Mouse (Mus musculus): ENCODE results near the gene Grip1. TPM values are rescaled to one million over a fixed set of nuclear protein-coding genes. Genes with fewer than 3 reads are reported as not detected.

The Grip1 gene
- polyA plus RNA-seq, 1 experiment from 2014 or later: 1.2 TPM

DNA sequence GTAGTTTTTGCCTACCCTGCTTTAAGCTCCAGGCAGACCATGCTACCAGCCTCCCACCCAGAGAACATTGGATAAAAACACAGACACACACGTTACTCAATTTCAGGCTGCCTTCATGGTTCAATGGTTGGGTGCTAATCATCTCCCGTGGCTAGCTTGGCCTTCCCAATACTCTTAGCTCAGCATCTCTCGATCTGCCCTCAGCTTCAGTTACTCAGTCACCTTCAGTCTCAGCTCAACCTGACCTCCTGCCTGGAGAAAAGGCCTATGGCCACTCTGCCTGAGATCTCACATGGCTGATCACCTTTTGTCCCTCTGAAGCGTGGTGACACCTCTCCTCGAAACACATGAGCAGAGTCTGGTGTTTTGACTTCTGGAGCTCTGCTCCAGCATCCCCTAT is 379.7 kb downstream of the Grip1 start:
- Histone ChIP-seq H3K4me1 (ENCODE audit: control insufficient read depth, insufficient read depth, low read length) (no peaks in the 10 kb centered on the region), H3K9ac (ENCODE audit: low read depth, low read length) (no peak overlapping the region), H3K4me3 (ENCODE audit: low read length) (no peak overlapping the region), H3K27me3 (replicated peaks; ENCODE audit: control insufficient read depth, insufficient read depth, low read length) (no peaks in the 10 kb centered on the region), H3K36me3 (ENCODE audit: control insufficient read depth, insufficient read depth, low read length) (no peaks in the 10 kb centered on the region), H3K9me3 (ENCODE audit: control insufficient read depth, low read length) (no peaks in the 10 kb centered on the region), H3K27ac (ENCODE audit: low read length) (no peak overlapping the region), H3K4me2 (ENCODE audit: low read depth, low read length) (no peak overlapping the region)
- WGBS: 85% methylated on average over 5 of the region's 5 CpGs
- no peak for ATAC-seq

DNA sequence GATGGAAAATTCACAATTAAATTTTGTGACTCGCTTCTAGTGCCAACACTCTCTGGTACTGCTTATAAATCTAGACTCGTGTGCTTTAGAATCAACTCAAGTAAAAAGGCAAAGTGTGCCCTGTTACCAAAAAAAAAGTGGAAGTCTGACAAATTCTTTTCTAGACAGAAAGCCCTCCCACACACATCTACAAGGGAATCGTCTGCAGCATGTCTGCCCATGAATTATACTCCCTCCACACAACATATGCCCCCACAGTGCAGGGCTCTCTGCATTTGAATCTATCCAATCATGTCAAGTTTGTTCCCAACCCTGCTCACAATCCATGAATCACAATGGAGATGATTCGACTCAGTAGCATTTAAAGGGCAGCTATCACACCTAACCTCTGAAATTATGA is 380.5 kb downstream of the Grip1 start:
- 73% methylated on average over 4 of the region's 4 CpGs for WGBS
- no peak overlapping the region for H3K9ac ChIP-seq (ENCODE audit: low read depth, low read length)
- H3K36me3 ChIP-seq (ENCODE audit: control insufficient read depth, insufficient read depth, low read length): no peaks in the 10 kb centered on the region
- no peaks in the 10 kb centered on the region for H3K9me3 ChIP-seq (ENCODE audit: control insufficient read depth, low read length)
- no peak for ATAC-seq
- no peak overlapping the region for H3K27ac ChIP-seq (ENCODE audit: low read length)
- H3K4me1 ChIP-seq (ENCODE audit: control insufficient read depth, insufficient read depth, low read length): no peaks in the 10 kb centered on the region
- no peak overlapping the region for H3K4me2 ChIP-seq (ENCODE audit: low read depth, low read length)
- no peaks in the 10 kb centered on the region for H3K27me3 ChIP-seq (replicated peaks; ENCODE audit: control insufficient read depth, insufficient read depth, low read length)
- no peak overlapping the region for H3K4me3 ChIP-seq (ENCODE audit: low read length)

DNA sequence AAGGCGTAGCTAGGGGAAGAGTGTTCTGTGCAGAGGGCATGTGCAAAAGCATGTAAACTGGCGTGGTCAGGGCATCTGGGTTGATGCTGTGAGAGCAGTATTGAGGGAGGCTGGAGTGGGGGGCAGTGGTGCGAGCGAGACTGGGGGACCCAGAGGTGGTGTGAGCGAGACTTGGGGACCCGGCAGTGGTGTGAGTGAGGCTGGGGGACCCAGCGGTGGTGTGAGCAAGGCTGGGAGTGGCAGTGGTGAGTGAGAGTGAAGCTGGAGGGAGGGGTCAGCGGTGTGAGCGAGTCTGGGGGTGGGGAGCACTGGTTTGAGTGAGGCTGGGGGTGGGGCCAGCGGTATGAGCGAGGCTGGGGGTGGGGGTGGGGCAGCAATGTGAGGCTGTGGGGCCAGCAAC is 386.0 kb downstream of the Grip1 start:
- no peak overlapping the region for H3K9ac ChIP-seq (ENCODE audit: low read depth, low read length)
- H3K4me2 ChIP-seq (ENCODE audit: low read depth, low read length): no peak overlapping the region
- ATAC-seq: no peak
- no peaks in the 10 kb centered on the region for H3K36me3 ChIP-seq (ENCODE audit: control insufficient read depth, insufficient read depth, low read length)
- H3K9me3 ChIP-seq (ENCODE audit: control insufficient read depth, low read length): no peaks in the 10 kb centered on the region
- WGBS: 85% methylated on average over 11 of the region's 11 CpGs
- H3K27ac ChIP-seq (ENCODE audit: low read length): no peak overlapping the region
- H3K27me3 ChIP-seq (replicated peaks; ENCODE audit: control insufficient read depth, insufficient read depth, low read length): no peaks in the 10 kb centered on the region
- no peak overlapping the region for H3K4me3 ChIP-seq (ENCODE audit: low read length)
- no peaks in the 10 kb centered on the region for H3K4me1 ChIP-seq (ENCODE audit: control insufficient read depth, insufficient read depth, low read length)

DNA sequence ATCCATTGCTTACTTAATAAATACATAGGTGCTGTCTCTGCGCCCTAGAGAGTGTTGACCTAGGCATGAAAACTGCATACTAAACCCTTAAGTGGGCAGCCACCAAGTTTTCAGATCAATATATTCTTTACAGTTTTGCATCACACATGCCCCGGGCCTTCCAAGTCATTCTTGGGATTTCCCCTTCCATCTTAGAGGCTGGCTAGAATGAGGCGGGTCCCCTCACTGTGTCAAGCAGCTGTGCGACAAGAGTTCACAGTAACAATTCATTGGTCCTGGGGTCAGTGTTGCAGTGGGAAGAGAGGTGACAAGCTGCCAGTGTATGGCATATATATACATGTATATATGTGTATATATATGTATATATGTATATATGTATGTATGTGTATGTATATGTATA is 388.4 kb downstream of the Grip1 start:
- H3K4me3 ChIP-seq (ENCODE audit: low read length): no peak overlapping the region
- H3K9ac ChIP-seq (ENCODE audit: low read depth, low read length): no peak overlapping the region
- H3K36me3 ChIP-seq (ENCODE audit: control insufficient read depth, insufficient read depth, low read length): no peaks in the 10 kb centered on the region
- H3K9me3 ChIP-seq (ENCODE audit: control insufficient read depth, low read length): no peaks in the 10 kb centered on the region
- H3K27ac ChIP-seq (ENCODE audit: low read length): no peak overlapping the region
- H3K4me1 ChIP-seq (ENCODE audit: control insufficient read depth, insufficient read depth, low read length): no peaks in the 10 kb centered on the region
- no peak overlapping the region for H3K4me2 ChIP-seq (ENCODE audit: low read depth, low read length)
- no peaks in the 10 kb centered on the region for H3K27me3 ChIP-seq (replicated peaks; ENCODE audit: control insufficient read depth, insufficient read depth, low read length)
- ATAC-seq: no peak
- 85% methylated on average over 4 of the region's 4 CpGs for WGBS

DNA sequence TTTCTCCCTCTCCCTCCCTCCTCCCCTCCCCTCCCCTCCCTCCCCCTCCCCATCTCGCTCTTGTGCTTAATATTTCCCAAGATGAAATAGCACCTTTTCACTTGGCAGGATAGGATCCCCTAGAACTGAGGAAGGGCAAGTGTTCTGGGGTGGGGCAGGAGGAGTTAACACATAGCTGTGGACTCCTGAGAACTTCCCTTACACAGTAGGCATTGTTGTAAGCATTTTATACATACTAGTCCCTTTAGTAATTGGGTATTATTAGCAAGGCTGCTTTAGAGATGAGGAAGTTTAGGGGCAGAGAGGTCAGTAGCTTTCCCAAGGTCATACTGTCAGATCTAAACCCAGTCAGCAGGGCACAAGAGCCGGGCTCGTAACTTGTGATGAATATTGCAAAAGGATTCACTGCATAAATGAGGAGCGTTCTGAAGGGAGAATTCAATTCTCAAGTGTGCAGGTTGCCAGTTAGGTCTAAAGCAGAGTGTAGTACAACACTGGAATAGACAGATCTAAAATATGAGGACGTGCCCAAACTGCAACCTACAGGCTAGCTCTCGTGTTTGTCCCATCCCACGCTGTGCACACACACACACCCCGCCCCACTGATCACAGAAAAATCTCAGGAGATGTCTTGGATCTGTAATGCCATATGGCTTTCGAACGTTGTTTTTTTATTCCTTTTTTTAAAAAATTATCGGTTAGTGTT is 392.2 kb downstream of the Grip1 start:
- no peak overlapping the region for H3K27ac ChIP-seq (ENCODE audit: low read length)

DNA sequence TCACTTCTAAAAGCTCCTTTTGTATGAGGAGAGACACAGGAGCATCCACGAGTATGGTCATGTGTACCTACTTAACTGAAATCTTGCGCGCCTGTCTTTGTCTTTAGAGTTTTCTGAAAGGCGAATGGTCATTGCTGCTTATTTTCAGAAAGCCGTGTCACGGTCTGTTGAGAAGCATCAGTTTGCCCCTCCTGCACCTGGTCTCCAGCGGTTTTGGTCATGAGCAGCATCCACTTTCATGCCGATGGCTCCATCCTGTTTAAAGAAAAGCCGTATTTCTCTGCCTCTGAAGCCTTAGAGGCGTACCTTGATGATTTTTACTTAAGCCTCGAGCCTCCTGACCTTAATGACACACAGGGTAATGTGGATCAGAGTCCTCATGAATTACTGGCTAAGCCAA is 398.0 kb downstream of the Grip1 start:
- Histone ChIP-seq H3K4me2 (ENCODE audit: low read depth, low read length) (no peak overlapping the region), H3K27ac (ENCODE audit: low read length) (no peak overlapping the region), H3K9me3 (ENCODE audit: control insufficient read depth, low read length) (no peaks in the 10 kb centered on the region), H3K4me3 (ENCODE audit: low read length) (no peak overlapping the region), H3K36me3 (ENCODE audit: control insufficient read depth, insufficient read depth, low read length) (no peaks in the 10 kb centered on the region), H3K4me1 (ENCODE audit: control insufficient read depth, insufficient read depth, low read length) (no peaks in the 10 kb centered on the region), H3K9ac (ENCODE audit: low read depth, low read length) (no peak overlapping the region), H3K27me3 (replicated peaks; ENCODE audit: control insufficient read depth, insufficient read depth, low read length) (no peaks in the 10 kb centered on the region)
- WGBS: 87% methylated on average over 11 of the region's 11 CpGs
- ATAC-seq: no peak

More for the DNA sequence above, 392.2 kb downstream of the Grip1 start:
- Histone ChIP-seq H3K4me2 (ENCODE audit: low read depth, low read length) (no peak overlapping the region), H3K4me1 (ENCODE audit: control insufficient read depth, insufficient read depth, low read length) (no peaks in the 10 kb centered on the region), H3K9me3 (ENCODE audit: control insufficient read depth, low read length) (no peaks in the 10 kb centered on the region), H3K9ac (ENCODE audit: low read depth, low read length) (no peak overlapping the region), H3K27me3 (replicated peaks; ENCODE audit: control insufficient read depth, insufficient read depth, low read length) (no peaks in the 10 kb centered on the region), H3K36me3 (ENCODE audit: control insufficient read depth, insufficient read depth, low read length) (no peaks in the 10 kb centered on the region), H3K4me3 (ENCODE audit: low read length) (no peak overlapping the region)
- WGBS: 82% methylated on average over 11 of the region's 11 CpGs
- no peak for ATAC-seq

DNA sequence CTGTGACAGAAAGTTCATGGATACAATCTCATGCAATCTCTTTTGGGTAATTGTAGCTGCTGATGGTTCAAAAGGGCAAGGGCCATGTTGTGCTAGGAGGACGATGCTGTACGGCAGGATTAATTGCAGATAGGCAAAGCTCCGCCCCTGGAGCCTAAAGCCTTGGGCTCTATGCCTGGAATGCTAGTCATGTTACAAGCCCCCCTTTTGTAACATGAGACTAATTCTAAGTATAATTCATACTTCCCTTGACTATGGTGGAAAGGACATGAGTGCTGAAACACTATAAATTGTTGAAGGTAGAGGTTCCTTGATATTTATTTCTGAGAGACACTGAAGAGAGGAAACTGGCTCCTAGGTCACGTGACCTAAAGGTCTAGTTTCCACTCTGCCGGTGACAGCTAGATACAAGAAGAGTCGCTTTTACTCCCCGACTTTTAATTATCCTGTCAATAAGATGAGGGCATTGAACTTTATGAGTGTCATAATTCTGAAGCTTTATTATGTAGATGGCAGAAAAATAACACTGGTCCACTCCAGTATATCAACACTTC is 399.0 kb downstream of the Grip1 start:
- H3K9ac ChIP-seq (ENCODE audit: low read depth, low read length): no peak overlapping the region
- H3K4me2 ChIP-seq (ENCODE audit: low read depth, low read length): no peak overlapping the region
- H3K4me1 ChIP-seq (ENCODE audit: control insufficient read depth, insufficient read depth, low read length): no peaks in the 10 kb centered on the region
- no peaks in the 10 kb centered on the region for H3K9me3 ChIP-seq (ENCODE audit: control insufficient read depth, low read length)
- no peak for ATAC-seq
- no peaks in the 10 kb centered on the region for H3K27me3 ChIP-seq (replicated peaks; ENCODE audit: control insufficient read depth, insufficient read depth, low read length)
- H3K36me3 ChIP-seq (ENCODE audit: control insufficient read depth, insufficient read depth, low read length): no peaks in the 10 kb centered on the region
- H3K27ac ChIP-seq (ENCODE audit: low read length): no peak overlapping the region
- H3K4me3 ChIP-seq (ENCODE audit: low read length): no peak overlapping the region
- WGBS: 71% methylated on average over 7 of the region's 7 CpGs

- no peaks in the 10 kb centered on the region for H3K36me3 ChIP-seq (ENCODE audit: control insufficient read depth, insufficient read depth, low read length)
- WGBS: 77% methylated on average over 3 of the region's 3 CpGs
- no peak overlapping the region for H3K4me2 ChIP-seq (ENCODE audit: low read depth, low read length)
- no peaks in the 10 kb centered on the region for H3K4me1 ChIP-seq (ENCODE audit: control insufficient read depth, insufficient read depth, low read length)
- ATAC-seq: no peak
- no peak overlapping the region for H3K27ac ChIP-seq (ENCODE audit: low read length)
- peaks cover 4% of the 10 kb centered on the region for H3K9me3 ChIP-seq (ENCODE audit: control insufficient read depth, low read length)
- H3K9ac ChIP-seq (ENCODE audit: low read depth, low read length): no peak overlapping the region
- H3K27me3 ChIP-seq (replicated peaks; ENCODE audit: control insufficient read depth, insufficient read depth, low read length): no peaks in the 10 kb centered on the region
- no peak overlapping the region for H3K4me3 ChIP-seq (ENCODE audit: low read length)
Observed at GRCm38 (mm10) chr10:119867726-119868125, 414.1 kb downstream of the Grip1 start.

GRCm38 (mm10) chr10:119868995-119869579 is 415.5 kb downstream of the Grip1 start:
- H3K4me2 ChIP-seq (ENCODE audit: low read depth, low read length): no peak overlapping the region
- H3K27ac ChIP-seq (ENCODE audit: low read length): no peak overlapping the region
- H3K9ac ChIP-seq (ENCODE audit: low read depth, low read length): no peak overlapping the region
- no peak for ATAC-seq
- H3K4me3 ChIP-seq (ENCODE audit: low read length): no peak overlapping the region
- WGBS: 84% methylated on average over 11 of the region's 11 CpGs
- peaks cover 4% of the 10 kb centered on the region for H3K9me3 ChIP-seq (ENCODE audit: control insufficient read depth, low read length)
- H3K36me3 ChIP-seq (ENCODE audit: control insufficient read depth, insufficient read depth, low read length): no peaks in the 10 kb centered on the region
- no peaks in the 10 kb centered on the region for H3K27me3 ChIP-seq (replicated peaks; ENCODE audit: control insufficient read depth, insufficient read depth, low read length)
- no peaks in the 10 kb centered on the region for H3K4me1 ChIP-seq (ENCODE audit: control insufficient read depth, insufficient read depth, low read length)

Data from intestine, embryonic 16.5 days (tissue).